Mouse (Mus musculus): ENCODE measurements around the gene Rad50.

Rad50 gene

DNA sequence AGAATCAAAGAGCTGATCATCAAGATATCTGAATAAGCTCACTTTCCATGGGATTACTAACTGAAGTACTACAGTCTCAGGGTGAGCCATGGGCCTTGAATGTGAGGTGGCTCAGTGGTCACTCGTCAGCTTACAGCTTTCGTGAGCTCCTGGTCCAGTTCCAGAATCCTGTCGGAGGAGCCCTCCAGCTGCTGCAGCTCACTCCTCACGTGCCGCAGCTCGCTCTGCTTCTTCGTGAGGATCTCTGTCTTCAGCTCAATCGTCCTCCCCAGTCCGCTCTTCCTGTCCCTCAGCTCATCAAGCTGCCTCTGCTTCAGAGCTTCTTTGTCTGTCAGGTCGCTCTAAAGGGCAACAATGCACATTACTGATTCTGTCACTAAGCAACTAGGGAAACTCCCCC, 15.1 kb downstream of the Rad50 start:
- DNase-seq = no peak

DNA sequence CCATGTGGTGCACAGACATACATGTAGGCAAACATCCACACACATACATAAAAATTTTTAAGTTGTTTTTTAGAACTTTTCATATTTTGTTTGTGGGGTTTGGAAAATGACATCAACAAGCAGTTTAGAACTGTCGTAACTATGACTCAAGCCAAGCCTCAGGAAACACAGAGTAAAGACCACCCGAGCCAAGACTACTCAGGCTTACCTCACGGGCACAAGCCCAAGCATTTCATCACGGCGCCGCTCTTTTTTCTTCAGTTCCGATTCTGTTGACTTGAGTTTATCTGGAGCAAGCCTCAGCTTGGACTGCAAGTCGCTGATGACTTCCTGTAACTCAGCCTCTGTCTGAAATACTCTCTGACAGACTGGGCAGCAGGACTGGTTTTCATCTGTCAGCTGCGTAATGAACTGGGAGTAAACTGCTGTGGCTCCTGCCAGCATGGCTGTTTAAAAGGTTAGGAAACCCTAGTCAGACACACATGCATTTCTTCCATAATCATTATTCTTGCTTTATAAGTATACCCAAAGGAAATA, 24.1 kb downstream of the Rad50 start:
- DNase-seq = no peak

DNA sequence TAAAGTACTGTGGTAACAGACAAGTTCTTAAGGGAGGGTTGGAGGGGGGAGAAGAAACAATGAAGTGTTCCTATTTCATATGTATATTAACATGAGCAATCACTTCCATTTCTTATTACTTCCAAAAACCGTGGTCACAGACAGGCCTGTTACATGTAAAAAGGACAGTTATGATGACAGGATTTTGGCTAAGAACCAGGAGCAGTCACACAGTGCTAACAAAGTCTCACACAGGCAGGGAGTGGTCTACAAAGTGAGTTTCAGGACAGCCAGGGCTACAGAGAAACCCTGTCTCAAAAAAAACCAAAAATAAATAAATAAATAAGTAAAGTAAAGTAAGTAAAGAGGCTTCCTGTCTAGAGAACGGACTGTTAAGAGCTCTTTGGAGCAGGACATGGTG, 24.9 kb downstream of the Rad50 start:
- DNase-seq = no peak

DNA sequence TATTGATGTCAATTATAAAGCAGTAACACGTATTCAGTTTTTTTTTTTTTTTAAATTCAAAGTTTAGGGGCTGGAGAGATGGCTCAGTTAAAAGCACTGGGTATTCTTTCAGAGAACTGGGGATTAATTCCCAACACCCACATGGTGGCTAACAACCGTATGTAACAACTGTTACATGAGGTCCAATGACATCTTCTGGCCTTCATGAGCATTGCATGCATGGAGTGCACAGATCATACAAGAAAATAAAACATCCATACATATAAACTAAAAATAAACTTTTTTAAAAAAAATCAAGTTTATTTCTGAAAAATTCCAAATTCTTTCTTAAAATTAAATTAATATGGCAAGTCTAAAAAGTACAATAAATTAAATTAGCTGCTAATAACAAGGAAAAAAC, 25.4 kb downstream of the Rad50 start:
- no peak for DNase-seq

- no peak for DNase-seq
These were observed 27.0 kb downstream of the Rad50 start for GRCm38 (mm10) chr11:53680141-53680540.

GRCm38 (mm10) chr11:53671414-53671813, 35.7 kb downstream of the Rad50 start:
- no peak for DNase-seq

GRCm38 (mm10) chr11:53664091-53664490, 43.0 kb downstream of the Rad50 start:
- DNase-seq = no peak

- no peak for DNase-seq
These were observed 44.1 kb downstream of the Rad50 start for GRCm38 (mm10) chr11:53662794-53663674.

GRCm38 (mm10) chr11:53657828-53658227, 49.3 kb downstream of the Rad50 start:
- DNase-seq = no peak

DNA sequence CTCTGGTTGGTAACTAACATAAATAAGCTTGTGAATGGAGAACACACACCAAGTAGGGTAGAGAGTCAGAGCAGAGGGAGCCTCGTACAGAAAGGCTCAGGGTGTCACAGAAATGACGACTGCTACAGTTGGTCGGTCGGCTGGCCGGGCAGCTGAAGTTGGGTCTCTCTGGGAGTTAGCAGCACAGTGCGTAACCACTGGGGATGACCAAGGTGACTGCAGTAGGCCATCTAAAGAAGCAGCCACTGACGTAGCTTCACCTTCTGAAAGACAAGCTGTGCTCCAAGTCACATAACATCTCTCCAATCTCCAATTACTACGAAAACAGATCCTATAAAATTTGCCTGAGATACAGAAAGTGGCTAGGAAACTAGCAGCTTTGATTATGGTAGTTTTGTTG, 49.7 kb downstream of the Rad50 start:
- DNase-seq = no peak

GRCm38 (mm10) chr11:53656558-53657202, 50.4 kb downstream of the Rad50 start:
- no peak for DNase-seq

GRCm38 (mm10) chr11:53655043-53655442, 52.1 kb downstream of the Rad50 start:
- no peak for DNase-seq

GRCm38 (mm10) chr11:53652427-53652826, 54.7 kb downstream of the Rad50 start:
- no peak for DNase-seq

- DNase-seq = no peak
These were observed 55.7 kb downstream of the Rad50 start for GRCm38 (mm10) chr11:53651441-53651840.

- DNase-seq = no peak
These were observed 63.1 kb downstream of the Rad50 start for GRCm38 (mm10) chr11:53644017-53644416.

- DNase-seq = no peak
These were observed 64.3 kb downstream of the Rad50 start for GRCm38 (mm10) chr11:53642744-53643279.

DNA sequence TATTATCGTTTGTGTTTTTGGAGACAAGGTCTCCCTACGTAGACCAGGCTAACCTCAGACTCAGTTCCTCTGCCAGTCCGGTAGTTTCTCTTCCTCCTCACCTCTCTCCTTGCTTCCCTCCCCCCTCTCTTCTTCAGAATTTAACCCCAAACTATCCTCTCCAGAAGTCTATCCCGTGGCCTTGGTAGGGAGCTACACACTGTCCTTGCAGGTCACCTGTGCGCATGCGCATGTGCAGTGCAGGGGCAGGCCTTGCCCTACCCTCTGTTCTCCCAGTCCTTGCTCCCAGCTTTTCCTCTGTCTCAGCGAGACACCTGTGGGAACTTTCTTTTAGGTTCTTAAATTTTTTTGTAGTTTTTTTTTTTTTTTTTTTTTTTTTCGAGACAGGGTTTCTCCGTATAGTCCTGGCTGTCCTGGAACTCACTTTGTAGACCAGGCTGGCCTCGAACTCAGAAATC, 69.3 kb downstream of the Rad50 start:
- DNase-seq = no peak

DNA sequence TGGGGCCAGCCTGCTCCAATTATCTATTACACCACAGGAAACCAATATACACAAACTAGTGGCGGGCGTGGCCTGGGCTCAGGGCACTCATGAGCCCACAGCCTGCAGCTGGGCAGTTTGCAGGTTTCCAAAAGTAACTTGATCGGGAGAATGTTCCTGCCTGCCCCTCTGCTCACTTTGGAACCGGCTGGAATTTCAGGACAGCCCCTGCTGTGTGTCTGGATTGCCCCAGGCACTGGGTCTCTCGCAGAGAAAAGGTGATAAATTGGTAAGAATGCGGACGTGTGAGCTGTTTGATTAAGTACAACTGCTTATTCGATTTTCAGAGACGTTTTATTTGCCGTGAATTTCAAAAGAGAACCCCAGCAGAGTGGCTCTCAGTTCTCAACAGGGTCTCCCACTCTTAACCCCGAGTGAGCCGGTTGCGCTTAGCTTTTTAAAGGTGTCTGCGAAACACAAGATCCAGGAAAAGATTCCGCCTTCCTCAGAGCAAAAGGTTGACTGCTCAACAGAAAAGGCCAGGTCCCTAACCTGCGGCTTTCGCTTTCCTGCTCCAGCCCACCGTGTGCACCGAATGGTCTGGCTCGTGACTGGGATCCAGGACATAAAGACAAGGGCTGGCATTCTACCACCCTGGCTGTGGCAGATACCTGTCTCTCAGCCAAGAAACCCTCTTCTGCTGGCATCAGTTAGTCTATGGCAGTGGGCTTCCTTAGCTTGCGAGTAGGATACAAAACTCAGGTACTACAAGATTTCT, 69.9 kb downstream of the Rad50 start:
- no peak for DNase-seq

DNA sequence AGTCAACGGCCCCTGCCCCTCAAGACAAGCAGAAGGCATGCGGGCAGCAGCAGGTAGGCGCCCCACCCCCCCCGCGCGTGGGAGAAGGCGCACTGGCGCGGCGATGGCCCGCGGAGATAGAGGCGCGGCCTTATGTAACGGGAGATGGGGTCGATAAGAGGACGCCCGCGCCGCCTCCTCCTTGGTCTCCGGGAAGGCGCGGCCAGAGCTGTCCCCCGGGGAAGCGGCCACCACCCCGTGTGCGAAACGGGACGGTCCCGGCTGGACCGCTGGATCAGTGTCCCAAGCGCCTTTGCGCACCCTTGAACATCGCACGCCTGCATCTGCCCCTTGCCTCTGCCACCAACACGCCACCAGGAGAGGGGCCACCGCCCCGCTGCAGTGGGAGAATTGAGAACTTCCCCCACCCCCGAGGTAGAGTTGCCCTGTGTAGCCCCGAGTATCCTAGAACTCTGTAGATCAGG, 70.9 kb downstream of the Rad50 start:
- no peak for DNase-seq

DNA sequence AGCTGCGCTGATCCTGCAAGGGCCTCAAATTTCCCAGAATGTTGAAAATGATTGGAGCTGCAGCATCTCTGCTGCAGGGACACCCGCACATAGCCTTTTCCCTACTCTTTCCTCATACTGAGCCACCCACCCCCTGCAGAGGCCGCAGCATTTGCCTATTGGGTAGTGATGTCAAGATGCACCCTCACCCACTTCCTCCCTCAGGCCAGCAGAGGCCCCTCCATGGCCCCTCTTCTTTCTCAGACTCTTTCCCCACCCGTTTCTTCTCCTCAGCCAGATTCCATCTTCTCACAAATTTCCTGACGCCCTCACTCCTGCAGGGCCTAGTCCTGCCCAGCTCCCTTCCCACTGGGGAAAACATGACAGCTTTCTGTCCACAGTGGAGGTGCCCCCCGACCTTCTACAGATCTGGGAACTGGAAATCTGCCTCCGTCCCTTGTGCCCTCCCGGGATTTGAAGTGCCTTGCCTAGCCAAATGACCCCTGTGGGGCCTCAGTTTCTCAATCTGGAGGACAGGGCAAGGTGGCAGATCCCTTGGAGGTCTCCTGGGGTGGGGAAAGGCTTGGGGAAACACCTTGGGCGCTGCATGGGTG, 71.4 kb downstream of the Rad50 start:
- no peak for DNase-seq

DNA sequence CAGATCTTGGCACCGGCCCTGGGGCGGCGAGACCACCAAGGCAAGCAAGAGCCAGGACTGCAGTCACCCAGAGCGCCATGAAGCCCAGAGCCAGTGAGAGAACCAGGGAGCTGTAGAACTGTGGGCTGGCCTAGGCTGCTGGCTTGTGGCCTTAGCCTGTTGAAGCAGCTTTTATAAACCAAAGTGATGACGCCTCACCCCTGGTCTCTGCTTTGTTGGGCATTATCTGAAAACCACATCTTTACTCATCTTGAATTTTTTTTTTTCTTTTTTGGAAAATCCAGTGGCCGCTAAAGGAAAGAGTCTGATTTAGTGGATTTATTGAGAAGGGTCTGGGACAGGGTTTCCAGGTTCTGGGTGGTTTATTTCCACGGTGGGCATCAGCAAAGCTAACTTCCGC, 72.6 kb downstream of the Rad50 start, which contains the start of gene Il13:
Gene Il13, minus strand, starts transcription at position 147 of the 400 bp plus-strand sequence.
- no peak for DNase-seq

DNA sequence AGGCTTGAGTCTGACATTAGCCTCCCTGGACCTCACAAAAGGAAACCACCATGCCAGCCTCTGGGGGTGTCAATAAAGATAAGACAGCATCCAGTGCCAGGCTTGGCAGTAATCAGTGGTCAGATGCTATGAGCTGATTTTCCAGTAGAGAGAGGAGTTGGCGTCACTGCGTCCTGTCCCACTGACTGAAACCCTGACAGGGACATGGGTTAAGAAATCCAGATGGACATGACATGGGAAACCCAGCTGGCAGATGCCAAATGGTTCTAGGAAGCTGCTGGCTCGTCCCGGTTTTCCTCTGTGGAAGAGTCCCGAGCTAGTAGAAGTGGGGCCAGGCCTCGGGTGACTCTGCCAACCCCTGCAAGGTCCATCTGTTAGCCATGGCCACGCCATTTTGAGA, 73.5 kb downstream of the Rad50 start:
- no peak for DNase-seq
